Mouse (Mus musculus): ENCODE measurements at regions not wholly inside any gene's neighbourhood (a gene's known extent, or its start where the extent isn't known, plus 50 kb on each side); places are given as distances from the start of the nearest gene placed in this dataset.
"Not testable (repeated sequence)": the region's sequence is repeated elsewhere in the genome, so short reads cannot be mapped to it uniquely, and the experiment has no call there.

- H3K36me3 ChIP-seq (ENCODE audit: control insufficient read depth, insufficient read depth, low read length) = no peaks in the 10 kb centered on the region
- no peak overlapping the region for H3K4me3 ChIP-seq (ENCODE audit: low read depth, low read length)
- 89% methylated on average over 1 of the region's 2 CpGs for WGBS
- H3K27me3 ChIP-seq (ENCODE audit: control insufficient read depth, insufficient read depth, low read length) = no peaks in the 10 kb centered on the region
- H3K4me2 ChIP-seq (ENCODE audit: low read depth, low read length, severe bottlenecking) = no peak overlapping the region
- no peak for ATAC-seq (replicated peaks; ENCODE audit: low FRiP score)
- DNase-seq (ENCODE audit: low spot score) = no peak
- no peaks in the 10 kb centered on the region for H3K9me3 ChIP-seq (ENCODE audit: control insufficient read depth, low read length)
- no peaks in the 10 kb centered on the region for H3K4me1 ChIP-seq (replicated peaks; ENCODE audit: control insufficient read depth, insufficient read depth, low read length)
- no peak overlapping the region for H3K27ac ChIP-seq (ENCODE audit: low read depth, low read length)
- H3K9ac ChIP-seq (ENCODE audit: low read length) = no peak overlapping the region
These were observed 600.4 kb downstream of the Crisp4 start for GRCm38 (mm10) chr1:17545311-17545710.

- no peaks in the 10 kb centered on the region for H3K27me3 ChIP-seq (ENCODE audit: control insufficient read depth, insufficient read depth, low read length)
These were observed 607.5 kb downstream of the Crisp4 start for GRCm38 (mm10) chr1:17538160-17538559.

GRCm38 (mm10) chr1:17531291-17531690 is 614.4 kb downstream of the Crisp4 start:
- H3K4me3 ChIP-seq (ENCODE audit: low read depth, low read length); H3K9ac ChIP-seq (ENCODE audit: low read length); ATAC-seq (replicated peaks; ENCODE audit: low FRiP score); H3K27ac ChIP-seq (ENCODE audit: low read depth, low read length); H3K36me3 ChIP-seq (ENCODE audit: control insufficient read depth, insufficient read depth, low read length); H3K27me3 ChIP-seq (ENCODE audit: control insufficient read depth, insufficient read depth, low read length); DNase-seq (ENCODE audit: low spot score); H3K9me3 ChIP-seq (ENCODE audit: control insufficient read depth, low read length); H3K4me2 ChIP-seq (ENCODE audit: low read depth, low read length, severe bottlenecking); H3K4me1 ChIP-seq (replicated peaks; ENCODE audit: control insufficient read depth, insufficient read depth, low read length): not testable (repeated sequence)

More at GRCm38 (mm10) chr1:17538160-17538559, 607.5 kb downstream of the Crisp4 start:
- no peaks in the 10 kb centered on the region for H3K36me3 ChIP-seq (ENCODE audit: control insufficient read depth, insufficient read depth, low read length)
- no peak overlapping the region for H3K27ac ChIP-seq (ENCODE audit: low read depth, low read length)
- DNase-seq (ENCODE audit: low spot score) (no peak), ATAC-seq (replicated peaks; ENCODE audit: low FRiP score) (no peak)
- H3K9me3 ChIP-seq (ENCODE audit: control insufficient read depth, low read length) = no peaks in the 10 kb centered on the region
- no peaks in the 10 kb centered on the region for H3K4me1 ChIP-seq (replicated peaks; ENCODE audit: control insufficient read depth, insufficient read depth, low read length)
- no peak overlapping the region for H3K4me2 ChIP-seq (ENCODE audit: low read depth, low read length, severe bottlenecking)
- no peak overlapping the region for H3K9ac ChIP-seq (ENCODE audit: low read length)
- H3K4me3 ChIP-seq (ENCODE audit: low read depth, low read length) = no peak overlapping the region

DNA sequence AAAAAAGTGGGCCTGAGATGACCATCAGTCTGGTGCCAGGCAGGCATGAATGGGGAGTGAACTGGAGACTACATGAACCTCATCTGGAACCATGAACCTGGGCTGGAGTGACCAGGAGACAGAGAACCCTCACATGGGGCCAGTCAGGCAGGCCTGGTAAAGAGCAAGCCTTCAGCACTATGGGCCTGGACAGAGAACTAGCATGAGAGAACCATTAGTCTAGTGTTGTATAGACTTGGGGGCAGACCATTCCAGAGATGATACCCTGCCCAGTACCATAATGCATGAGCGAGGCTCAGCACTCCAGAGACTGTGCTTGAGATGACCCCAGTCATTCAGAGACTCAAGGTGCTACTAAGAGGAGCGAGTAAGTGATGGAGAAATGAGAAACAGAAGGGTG is 625.6 kb downstream of the Crisp4 start:
- 84% methylated on average over 2 of the region's 2 CpGs for WGBS
- Histone ChIP-seq H3K4me1 (replicated peaks; ENCODE audit: control insufficient read depth, insufficient read depth, low read length) (no peaks in the 10 kb centered on the region), H3K27ac (ENCODE audit: low read depth, low read length) (no peak overlapping the region), H3K27me3 (ENCODE audit: control insufficient read depth, insufficient read depth, low read length) (no peaks in the 10 kb centered on the region), H3K9me3 (ENCODE audit: control insufficient read depth, low read length) (no peaks in the 10 kb centered on the region), H3K4me2 (ENCODE audit: low read depth, low read length, severe bottlenecking) (no peak overlapping the region), H3K9ac (ENCODE audit: low read length) (no peak overlapping the region), H3K4me3 (ENCODE audit: low read depth, low read length) (no peak overlapping the region), H3K36me3 (ENCODE audit: control insufficient read depth, insufficient read depth, low read length) (no peaks in the 10 kb centered on the region)
- ATAC-seq (replicated peaks; ENCODE audit: low FRiP score) (0 out of 2 replicates have a peak, but pooled peaks have one; percentile 10), DNase-seq (ENCODE audit: low spot score) (no peak)

DNA sequence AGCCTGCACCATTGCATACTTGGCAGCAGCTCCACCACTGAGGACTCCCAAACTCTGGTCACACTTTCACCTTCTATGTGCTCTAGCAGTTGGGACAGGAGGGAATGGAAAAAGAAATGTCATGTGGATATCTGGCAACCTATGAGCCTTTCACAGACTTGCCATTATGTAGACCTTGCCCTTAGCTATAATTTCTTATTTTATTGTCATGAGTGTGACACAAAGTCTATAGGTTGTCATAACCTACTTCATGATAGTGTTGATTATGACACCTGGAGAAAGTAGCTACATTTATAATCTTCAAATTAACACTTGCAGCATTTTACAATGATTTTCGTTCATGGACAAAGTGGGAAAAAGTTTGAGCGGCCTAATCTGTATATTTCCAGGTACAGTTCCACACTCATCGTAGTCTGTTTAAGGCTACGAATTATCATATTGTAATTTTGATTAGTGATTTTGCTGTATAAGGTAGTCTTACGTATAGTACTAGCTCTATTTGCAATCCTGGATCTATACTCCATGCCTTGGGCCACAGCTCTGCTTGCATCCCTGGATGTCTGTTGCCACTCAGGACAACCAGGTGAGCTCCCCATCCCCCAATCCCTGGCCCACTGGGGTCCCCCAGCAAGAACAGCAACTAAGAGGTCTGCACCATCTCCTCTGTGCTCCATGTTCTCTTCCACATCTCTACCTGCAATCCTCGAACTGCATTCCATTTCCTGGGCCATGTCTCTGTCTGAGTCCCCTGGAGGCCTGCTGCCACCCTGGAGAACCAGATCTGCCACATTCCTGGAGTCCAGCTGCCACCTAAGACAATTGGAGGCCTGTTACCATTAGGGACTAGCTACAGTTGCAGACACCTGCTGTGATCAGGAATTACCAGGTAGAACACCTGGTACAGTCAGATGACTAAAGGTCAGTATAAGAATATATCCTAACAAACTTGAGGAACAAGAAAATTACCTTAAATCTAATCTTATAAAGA is 639.3 kb downstream of the Crisp4 start:
- WGBS = 87% methylated on average over 6 of the region's 6 CpGs
- ATAC-seq (replicated peaks; ENCODE audit: low FRiP score) = no peak; the same call in 1 of the 2 replicates
- H3K27me3 ChIP-seq (ENCODE audit: control insufficient read depth, insufficient read depth, low read length) = no peaks in the 10 kb centered on the region
- no peak overlapping the region for H3K4me2 ChIP-seq (ENCODE audit: low read depth, low read length, severe bottlenecking)
- H3K4me3 ChIP-seq (ENCODE audit: low read depth, low read length) = no peak overlapping the region
- H3K36me3 ChIP-seq (ENCODE audit: control insufficient read depth, insufficient read depth, low read length) = no peaks in the 10 kb centered on the region
- DNase-seq (ENCODE audit: low spot score) = no peak
- H3K4me1 ChIP-seq (replicated peaks; ENCODE audit: control insufficient read depth, insufficient read depth, low read length) = no peaks in the 10 kb centered on the region
- H3K9ac ChIP-seq (ENCODE audit: low read length) = no peak overlapping the region
- no peak overlapping the region for H3K27ac ChIP-seq (ENCODE audit: low read depth, low read length)
- no peaks in the 10 kb centered on the region for H3K9me3 ChIP-seq (ENCODE audit: control insufficient read depth, low read length)

- no peaks in the 10 kb centered on the region for H3K9me3 ChIP-seq (ENCODE audit: control insufficient read depth, low read length)
- H3K27me3 ChIP-seq (ENCODE audit: control insufficient read depth, insufficient read depth, low read length) = no peaks in the 10 kb centered on the region
- no peak overlapping the region for H3K4me2 ChIP-seq (ENCODE audit: low read depth, low read length, severe bottlenecking)
- H3K9ac ChIP-seq (ENCODE audit: low read length) = no peak overlapping the region
- DNase-seq (ENCODE audit: low spot score) (no peak), ATAC-seq (replicated peaks; ENCODE audit: low FRiP score) (no peak)
- WGBS = 86% methylated on average over 3 of the region's 3 CpGs
- H3K27ac ChIP-seq (ENCODE audit: low read depth, low read length) = no peak overlapping the region
- H3K36me3 ChIP-seq (ENCODE audit: control insufficient read depth, insufficient read depth, low read length) = no peaks in the 10 kb centered on the region
- H3K4me3 ChIP-seq (ENCODE audit: low read depth, low read length) = no peak overlapping the region
- H3K4me1 ChIP-seq (replicated peaks; ENCODE audit: control insufficient read depth, insufficient read depth, low read length) = no peaks in the 10 kb centered on the region
These were observed 652.1 kb downstream of the Crisp4 start for GRCm38 (mm10) chr1:17493596-17493995.

DNA sequence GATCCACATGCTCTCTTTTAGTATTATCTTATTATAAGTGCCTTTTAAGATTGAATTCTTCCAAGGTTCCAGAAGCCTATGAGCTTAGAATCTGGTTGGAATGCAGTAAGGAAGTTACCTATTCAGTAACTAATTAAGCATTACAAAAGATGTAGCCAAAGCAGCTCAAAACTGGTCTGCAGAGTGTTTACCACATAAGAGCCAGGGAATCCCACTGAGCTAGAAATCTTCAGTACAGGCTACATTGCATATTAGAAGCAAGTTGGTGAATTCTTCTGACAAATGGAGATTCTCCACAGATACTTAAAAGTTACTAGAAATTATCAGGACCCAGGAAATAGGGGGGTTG is 655.9 kb downstream of the Crisp4 start:
- H3K27ac ChIP-seq (ENCODE audit: low read depth, low read length); H3K4me3 ChIP-seq (ENCODE audit: low read depth, low read length): not testable (repeated sequence)

GRCm38 (mm10) chr1:17489192-17489853 is 656.4 kb downstream of the Crisp4 start:
- 77% methylated on average over 6 of the region's 6 CpGs for WGBS

More for the DNA sequence above, 655.9 kb downstream of the Crisp4 start:
- not testable (repeated sequence) for ATAC-seq (replicated peaks; ENCODE audit: low FRiP score); H3K9me3 ChIP-seq (ENCODE audit: control insufficient read depth, low read length); H3K27me3 ChIP-seq (ENCODE audit: control insufficient read depth, insufficient read depth, low read length); H3K36me3 ChIP-seq (ENCODE audit: control insufficient read depth, insufficient read depth, low read length); H3K4me2 ChIP-seq (ENCODE audit: low read depth, low read length, severe bottlenecking); H3K9ac ChIP-seq (ENCODE audit: low read length); DNase-seq (ENCODE audit: low spot score); H3K4me1 ChIP-seq (replicated peaks; ENCODE audit: control insufficient read depth, insufficient read depth, low read length)

More at GRCm38 (mm10) chr1:17489192-17489853, 656.4 kb downstream of the Crisp4 start:
- H3K4me3 ChIP-seq (ENCODE audit: low read depth, low read length); H3K36me3 ChIP-seq (ENCODE audit: control insufficient read depth, insufficient read depth, low read length); ATAC-seq (replicated peaks; ENCODE audit: low FRiP score); H3K9ac ChIP-seq (ENCODE audit: low read length); H3K27ac ChIP-seq (ENCODE audit: low read depth, low read length); DNase-seq (ENCODE audit: low spot score); H3K4me2 ChIP-seq (ENCODE audit: low read depth, low read length, severe bottlenecking); H3K27me3 ChIP-seq (ENCODE audit: control insufficient read depth, insufficient read depth, low read length); H3K4me1 ChIP-seq (replicated peaks; ENCODE audit: control insufficient read depth, insufficient read depth, low read length); H3K9me3 ChIP-seq (ENCODE audit: control insufficient read depth, low read length): not testable (repeated sequence)

All from forebrain, embryonic 11.5 days (tissue).